Mouse (Mus musculus) midbrain, embryonic 15.5 days (tissue): ENCODE measurements around the gene Ptprj. TPM values are rescaled to one million over a fixed set of nuclear protein-coding genes. Genes with fewer than 3 reads are reported as not detected.

ENCODE experiments used
- ATAC-seq: fragments of 200-750 bp; cut with Nextera tagmentation; replicated peaks from 2 replicates; pipeline ENCODE4 v1.8.0; 2017; ENCODE audit warnings: moderate TSS enrichment
- H3K27ac ChIP-seq: fragments of 300-500 bp; sonication (generic); 2 replicates; pipeline ENCODE4 v1.5.1; 2015; ENCODE audit warnings: mild to moderate bottlenecking, inconsistent platforms
- H3K27me3 ChIP-seq: fragments of 300-500 bp; sonication (generic); replicated peaks from 2 replicates; pipeline ENCODE4 v1.6.1; 2015; ENCODE audit warnings: inconsistent platforms
- H3K36me3 ChIP-seq: fragments of 300-500 bp; sonication (generic); replicated peaks from 2 replicates; pipeline ENCODE4 v1.6.1; 2015; ENCODE audit warnings: inconsistent platforms
- H3K4me1 ChIP-seq: fragments of 300-500 bp; sonication (generic); 2 replicates; pipeline ENCODE4 v1.6.1; 2015; ENCODE audit warnings: inconsistent platforms
- H3K4me2 ChIP-seq: fragments of 300-500 bp; sonication (generic); 2 replicates; pipeline ENCODE4 v1.6.1; 2015; ENCODE audit warnings: inconsistent platforms, mild to moderate bottlenecking, moderate library complexity
- H3K4me3 ChIP-seq: fragments of 300-500 bp; sonication (generic); 2 replicates; pipeline ENCODE4 v1.5.1; 2015; ENCODE audit warnings: mild to moderate bottlenecking, inconsistent platforms
- H3K9ac ChIP-seq: fragments of 300-500 bp; sonication (generic); 2 replicates; pipeline ENCODE4 v1.6.1; 2015; ENCODE audit warnings: mild to moderate bottlenecking, inconsistent platforms
- H3K9me3 ChIP-seq: fragments of 300-500 bp; sonication (generic); 2 replicates; pipeline ENCODE4 v1.6.1; 2016; ENCODE audit warnings: inconsistent platforms
- WGBS: fragments of 180-500 bp; shearing (Covaris S2); methylation state at CpG from one replicate; pipeline ENCODE4 v1.1.7; 2015; ENCODE audit warnings: mixed read lengths; 5-methylcytosine and 5-hydroxymethylcytosine counted together
- polyA plus RNA-seq: library from polyadenylated mRNA; unstranded; fragments of >200 nt; fragmentation: Nextera tagmentation; extraction: Ambion mirVana; gene quantifications from 2 replicates; pipeline ENCODE4 v1.2.1, GENCODE M21; 2015

The Ptprj gene
- polyA plus RNA-seq, 1 experiment from 2014 or later, result 6.1 TPM

- no peak for ATAC-seq
- Histone ChIP-seq H3K27ac (no peak overlapping the region), H3K4me2 (no peak overlapping the region), H3K4me1 (no peaks in the 10 kb centered on the region), H3K9me3 (no peaks in the 10 kb centered on the region), H3K36me3 (no peaks in the 10 kb centered on the region), H3K27me3 (no peaks in the 10 kb centered on the region), H3K4me3 (no peak overlapping the region), H3K9ac (no peak overlapping the region)
- 79% methylated on average over 1 of the region's 1 CpGs for WGBS
Observed at GRCm38 (mm10) chr2:90588141-90588540, 7.7 kb upstream of the Ptprj start.

GRCm38 (mm10) chr2:90584506-90584905, 4.1 kb upstream of the Ptprj start:
- no peak for ATAC-seq
- H3K9me3 ChIP-seq, result no peaks in the 10 kb centered on the region
- H3K9ac ChIP-seq, result no peak overlapping the region
- peaks cover 7% of the 10 kb centered on the region; the same call in 1 of the 2 replicates for H3K4me1 ChIP-seq
- no peaks in the 10 kb centered on the region for H3K36me3 ChIP-seq
- no peak overlapping the region for H3K4me3 ChIP-seq
- no peak overlapping the region for H3K4me2 ChIP-seq
- H3K27me3 ChIP-seq, result no peaks in the 10 kb centered on the region
- 31% methylated on average over 4 of the region's 4 CpGs for WGBS
- no peak overlapping the region for H3K27ac ChIP-seq

- Histone ChIP-seq H3K36me3 (no peaks in the 10 kb centered on the region), H3K9ac (no peak overlapping the region), H3K4me1 (peaks cover 10% of the 10 kb centered on the region), H3K27ac (no peak overlapping the region), H3K4me2 (no peak overlapping the region), H3K4me3 (no peak overlapping the region), H3K9me3 (no peaks in the 10 kb centered on the region), H3K27me3 (no peaks in the 10 kb centered on the region)
- WGBS, result 30% methylated on average over 5 of the region's 5 CpGs
- no peak for ATAC-seq
Observed at GRCm38 (mm10) chr2:90583628-90584131, 3.2 kb upstream of the Ptprj start.

GRCm38 (mm10) chr2:90582814-90583213, 2.4 kb upstream of the Ptprj start:
- Histone ChIP-seq H3K9me3 (no peaks in the 10 kb centered on the region), H3K9ac (no peak overlapping the region), H3K27ac (no peak overlapping the region), H3K36me3 (no peaks in the 10 kb centered on the region), H3K27me3 (no peaks in the 10 kb centered on the region), H3K4me2 (no peak overlapping the region), H3K4me1 (peaks cover 16% of the 10 kb centered on the region), H3K4me3 (no peak overlapping the region)
- no peak for ATAC-seq
- WGBS, result 55% methylated on average over 2 of the region's 2 CpGs

GRCm38 (mm10) chr2:90582311-90582710, 1.9 kb upstream of the Ptprj start:
- Histone ChIP-seq H3K27me3 (no peaks in the 10 kb centered on the region), H3K36me3 (no peaks in the 10 kb centered on the region), H3K4me1 (peaks cover 19% of the 10 kb centered on the region)

GRCm38 (mm10) chr2:90581796-90582125, 1.3 kb upstream of the Ptprj start:
- WGBS, result 33% methylated on average over 1 of the region's 1 CpGs
- no peaks in the 10 kb centered on the region for H3K9me3 ChIP-seq
- no peak overlapping the region for H3K4me2 ChIP-seq
- no peaks in the 10 kb centered on the region for H3K27me3 ChIP-seq
- H3K4me3 ChIP-seq, result no peak overlapping the region
- H3K27ac ChIP-seq, result no peak overlapping the region
- H3K36me3 ChIP-seq, result no peaks in the 10 kb centered on the region
- ATAC-seq, result no peak
- no peak overlapping the region for H3K9ac ChIP-seq
- H3K4me1 ChIP-seq, result peaks cover 19% of the 10 kb centered on the region

More at GRCm38 (mm10) chr2:90582311-90582710, 1.9 kb upstream of the Ptprj start:
- H3K9me3 ChIP-seq, result no peaks in the 10 kb centered on the region
- no peak overlapping the region for H3K4me3 ChIP-seq
- no peak for ATAC-seq
- 87% methylated on average over 4 of the region's 4 CpGs for WGBS
- H3K4me2 ChIP-seq, result no peak overlapping the region
- no peak overlapping the region for H3K27ac ChIP-seq
- H3K9ac ChIP-seq, result no peak overlapping the region

GRCm38 (mm10) chr2:90581006-90581795, 754 bp upstream of the Ptprj start:
- Histone ChIP-seq H3K36me3 (no peaks in the 10 kb centered on the region), H3K4me2 (peak overlapping the region; percentile 77), H3K27ac (peak overlapping the region; percentile 90), H3K4me1 (peaks cover 19% of the 10 kb centered on the region), H3K9me3 (no peaks in the 10 kb centered on the region), H3K27me3 (no peaks in the 10 kb centered on the region), H3K4me3 (peak overlapping the region; percentile 93), H3K9ac (peak overlapping the region; percentile 83)
- ATAC-seq, result no peak; the same call in none of the 2 replicates
- WGBS, result 16% methylated on average over 11 of the region's 11 CpGs

GRCm38 (mm10) chr2:90579728-90580235, 665 bp downstream of the Ptprj start:
- Histone ChIP-seq H3K4me3 (peak overlapping the region; percentile 93), H3K9me3 (no peaks in the 10 kb centered on the region), H3K27me3 (no peaks in the 10 kb centered on the region), H3K27ac (peak overlapping the region; percentile 90), H3K4me1 (peaks cover 19% of the 10 kb centered on the region), H3K9ac (peak overlapping the region; percentile 83), H3K4me2 (peak overlapping the region; percentile 77), H3K36me3 (no peaks in the 10 kb centered on the region)
- ATAC-seq, result peak; percentile 70
- WGBS, result under 1% methylated on average over 43 of the region's 44 CpGs

GRCm38 (mm10) chr2:90579038-90579727, 1.3 kb downstream of the Ptprj start:
- no peaks in the 10 kb centered on the region for H3K27me3 ChIP-seq
- peak overlapping the region; percentile 93 for H3K4me3 ChIP-seq
- ATAC-seq, result peak; percentile 10; the same call in 1 of the 2 replicates
- H3K36me3 ChIP-seq, result no peaks in the 10 kb centered on the region
- WGBS, result 2% methylated on average over 23 of the region's 23 CpGs
- H3K27ac ChIP-seq, result peak overlapping the region; percentile 90
- peak overlapping the region; percentile 83 for H3K9ac ChIP-seq
- H3K4me2 ChIP-seq, result peak overlapping the region; percentile 77
- H3K9me3 ChIP-seq, result no peaks in the 10 kb centered on the region
- H3K4me1 ChIP-seq, result peaks cover 20% of the 10 kb centered on the region

- Histone ChIP-seq H3K4me3 (no peak overlapping the region), H3K27ac (no peak overlapping the region), H3K4me2 (no peak overlapping the region), H3K4me1 (peaks cover 26% of the 10 kb centered on the region), H3K27me3 (no peaks in the 10 kb centered on the region), H3K9ac (no peak overlapping the region), H3K9me3 (no peaks in the 10 kb centered on the region), H3K36me3 (no peaks in the 10 kb centered on the region)
- ATAC-seq, result no peak
- 90% methylated on average over 7 of the region's 7 CpGs for WGBS
Observed at GRCm38 (mm10) chr2:90577451-90578279, 2.8 kb downstream of the Ptprj start.

GRCm38 (mm10) chr2:90576936-90577335, 3.5 kb downstream of the Ptprj start:
- ATAC-seq, result no peak
- 40% methylated on average over 1 of the region's 1 CpGs for WGBS
- no peak overlapping the region for H3K4me3 ChIP-seq

GRCm38 (mm10) chr2:90576411-90576810, 4.0 kb downstream of the Ptprj start:
- Histone ChIP-seq H3K4me2 (no peak overlapping the region), H3K4me1 (peaks cover 26% of the 10 kb centered on the region)
- ATAC-seq, result no peak

More at GRCm38 (mm10) chr2:90576936-90577335, 3.5 kb downstream of the Ptprj start:
- Histone ChIP-seq H3K4me1 (peaks cover 26% of the 10 kb centered on the region), H3K9me3 (no peaks in the 10 kb centered on the region), H3K4me2 (no peak overlapping the region), H3K9ac (no peak overlapping the region), H3K36me3 (no peaks in the 10 kb centered on the region), H3K27me3 (no peaks in the 10 kb centered on the region), H3K27ac (no peak overlapping the region)

More at GRCm38 (mm10) chr2:90576411-90576810, 4.0 kb downstream of the Ptprj start:
- no peaks in the 10 kb centered on the region for H3K9me3 ChIP-seq
- H3K9ac ChIP-seq, result no peak overlapping the region
- H3K4me3 ChIP-seq, result no peak overlapping the region
- H3K27ac ChIP-seq, result no peak overlapping the region
- 88% methylated on average over 6 of the region's 6 CpGs for WGBS
- H3K36me3 ChIP-seq, result no peaks in the 10 kb centered on the region
- no peaks in the 10 kb centered on the region for H3K27me3 ChIP-seq
